Mouse (Mus musculus) hindbrain, embryonic 14.5 days (tissue): Measurements from ENCODE around the gene Mad1l1. TPM values are rescaled to one million over a fixed set of nuclear protein-coding genes. Genes with fewer than 3 reads are reported as not detected.

Experiments used
- ATAC-seq: fragments of 200-750 bp; cut with Nextera tagmentation; 2 replicates; pipeline ENCODE4 v1.8.0; 2017; ENCODE audit warnings: moderate number of reproducible peaks, mild to moderate bottlenecking, moderate TSS enrichment, moderate library complexity; ENCODE audit not compliant: low FRiP score
- DNase-seq: peaks from one replicate; pipeline ENCODE4 v3.0.0-alpha.2; 2015; ENCODE audit warnings: low spot score
- H3K27ac ChIP-seq: fragments of 300-500 bp; sonication (generic); 2 replicates; pipeline ENCODE4 v1.5.1; 2014; ENCODE audit warnings: mild to moderate bottlenecking, moderate library complexity
- H3K27me3 ChIP-seq: fragments of 300-500 bp; sonication (generic); 2 replicates; pipeline ENCODE4 v1.6.1; 2014; ENCODE audit warnings: mild to moderate bottlenecking, low read length, mixed read lengths; ENCODE audit not compliant: control insufficient read depth, insufficient read depth
- H3K36me3 ChIP-seq: fragments of 300-500 bp; sonication (generic); replicated peaks from 2 replicates; pipeline ENCODE4 v1.6.1; 2014; ENCODE audit not compliant: control insufficient read depth, insufficient read depth
- H3K4me1 ChIP-seq: fragments of 300-500 bp; sonication (generic); replicated peaks from 2 replicates; pipeline ENCODE4 v1.6.1; 2014; ENCODE audit warnings: antibody characterized with exemption, low read length, mixed read lengths; ENCODE audit not compliant: control insufficient read depth, insufficient read depth
- H3K4me2 ChIP-seq: fragments of 300-500 bp; sonication (generic); replicated peaks from 2 replicates; pipeline ENCODE4 v1.6.1; 2014; ENCODE audit warnings: mild to moderate bottlenecking, moderate library complexity
- H3K4me3 ChIP-seq: fragments of 300-500 bp; sonication (generic); replicated peaks from 2 replicates; pipeline ENCODE4 v1.5.1; 2014; ENCODE audit warnings: mild to moderate bottlenecking, low read length
- H3K9ac ChIP-seq: fragments of 300-500 bp; sonication (generic); 2 replicates; pipeline ENCODE4 v1.6.1; 2014
- H3K9me3 ChIP-seq: fragments of 300-500 bp; sonication (generic); 2 replicates; pipeline ENCODE4 v1.6.1; 2016; ENCODE audit warnings: low read length; ENCODE audit not compliant: control insufficient read depth
- WGBS: fragments of 180-500 bp; shearing (Covaris S2); extraction: QIAGEN DNeasy Blood & Tissue Kit; methylation state at CpG from one replicate; pipeline ENCODE4 v1.1.7; 2014; 5-methylcytosine and 5-hydroxymethylcytosine counted together
- polyA plus RNA-seq: library from polyadenylated mRNA; unstranded; fragments of >200 nt; fragmentation: Nextera tagmentation; extraction: Ambion mirVana; gene quantifications from 2 replicates; pipeline ENCODE4 v1.2.1, GENCODE M21; 2014

The Mad1l1 gene
- polyA plus RNA-seq, 1 experiment from 2014 or later, result 28.3 TPM

- 47% methylated on average over 2 of the region's 2 CpGs for WGBS
- DNase-seq (no peak), ATAC-seq (no peak)
- Histone ChIP-seq H3K4me1 (no peaks in the 10 kb centered on the region; the same call in 1 of the 2 replicates), H3K4me2 (no peak overlapping the region), H3K9me3 (no peaks in the 10 kb centered on the region), H3K27ac (no peak overlapping the region), H3K36me3 (no peaks in the 10 kb centered on the region), H3K9ac (no peak overlapping the region), H3K27me3 (no peaks in the 10 kb centered on the region), H3K4me3 (no peak overlapping the region)
Measured at GRCm38 (mm10) chr5:140217900-140218299, 103.5 kb downstream of the Mad1l1 start.

- no peak overlapping the region for H3K4me2 ChIP-seq
- no peaks in the 10 kb centered on the region for H3K36me3 ChIP-seq
- DNase-seq (no peak), ATAC-seq (no peak)
- WGBS, result 83% methylated on average over 3 of the region's 3 CpGs
- no peaks in the 10 kb centered on the region for H3K9me3 ChIP-seq
- no peak overlapping the region for H3K4me3 ChIP-seq
- H3K27me3 ChIP-seq, result no peaks in the 10 kb centered on the region
- H3K9ac ChIP-seq, result no peak overlapping the region
- H3K27ac ChIP-seq, result no peak overlapping the region
- no peaks in the 10 kb centered on the region for H3K4me1 ChIP-seq
Measured at GRCm38 (mm10) chr5:140217083-140217482, 104.3 kb downstream of the Mad1l1 start.

GRCm38 (mm10) chr5:140215471-140216087 is 105.8 kb downstream of the Mad1l1 start:
- Histone ChIP-seq H3K4me2 (no peak overlapping the region), H3K4me1 (no peaks in the 10 kb centered on the region), H3K9ac (no peak overlapping the region), H3K9me3 (no peaks in the 10 kb centered on the region), H3K27me3 (no peaks in the 10 kb centered on the region), H3K4me3 (no peak overlapping the region), H3K36me3 (no peaks in the 10 kb centered on the region), H3K27ac (no peak overlapping the region)
- no peak for ATAC-seq
- WGBS, result 79% methylated on average over 4 of the region's 4 CpGs
- no peak for DNase-seq

GRCm38 (mm10) chr5:140213001-140213400 is 108.4 kb downstream of the Mad1l1 start:
- Histone ChIP-seq H3K4me1 (peaks cover 10% of the 10 kb centered on the region), H3K27ac (no peak overlapping the region), H3K4me2 (no peak overlapping the region), H3K9me3 (no peaks in the 10 kb centered on the region), H3K27me3 (no peaks in the 10 kb centered on the region), H3K9ac (no peak overlapping the region), H3K4me3 (no peak overlapping the region), H3K36me3 (no peaks in the 10 kb centered on the region)
- ATAC-seq, result no peak
- 87% methylated on average over 4 of the region's 4 CpGs for WGBS
- no peak for DNase-seq

- H3K4me3 ChIP-seq, result no peak overlapping the region
- ATAC-seq (no peak), DNase-seq (no peak)
- H3K9me3 ChIP-seq, result no peaks in the 10 kb centered on the region
- peaks cover 10% of the 10 kb centered on the region for H3K4me1 ChIP-seq
- no peaks in the 10 kb centered on the region for H3K36me3 ChIP-seq
- no peak overlapping the region for H3K27ac ChIP-seq
- no peak overlapping the region for H3K9ac ChIP-seq
- no peaks in the 10 kb centered on the region for H3K27me3 ChIP-seq
- 83% methylated on average over 6 of the region's 6 CpGs for WGBS
- H3K4me2 ChIP-seq, result no peak overlapping the region
Measured at GRCm38 (mm10) chr5:140210417-140211184, 110.8 kb downstream of the Mad1l1 start.

- Histone ChIP-seq H3K36me3 (no peaks in the 10 kb centered on the region), H3K4me1 (peaks cover 10% of the 10 kb centered on the region), H3K4me3 (no peak overlapping the region), H3K9me3 (no peaks in the 10 kb centered on the region), H3K9ac (no peak overlapping the region), H3K4me2 (no peak overlapping the region), H3K27ac (0 out of 2 replicates have a peak overlapping the region, but pooled peaks have one; percentile 26), H3K27me3 (no peaks in the 10 kb centered on the region)
- ATAC-seq (peak; percentile 59; the same call in 1 of the 2 replicates), DNase-seq (peak; percentile 39)
- WGBS, result 45% methylated on average over 19 of the region's 19 CpGs
Measured at GRCm38 (mm10) chr5:140208743-140209409, 112.5 kb downstream of the Mad1l1 start.

GRCm38 (mm10) chr5:140206726-140207703 is 114.3 kb downstream of the Mad1l1 start:
- H3K9ac ChIP-seq, result no peak overlapping the region
- H3K27ac ChIP-seq, result no peak overlapping the region
- WGBS, result 84% methylated on average over 19 of the region's 19 CpGs
- no peak overlapping the region for H3K4me3 ChIP-seq
- DNase-seq (no peak), ATAC-seq (no peak)
- no peak overlapping the region for H3K4me2 ChIP-seq
- H3K4me1 ChIP-seq, result peaks cover 10% of the 10 kb centered on the region
- H3K27me3 ChIP-seq, result no peaks in the 10 kb centered on the region
- no peaks in the 10 kb centered on the region for H3K36me3 ChIP-seq
- H3K9me3 ChIP-seq, result no peaks in the 10 kb centered on the region

- no peak for ATAC-seq
- Histone ChIP-seq H3K4me2 (no peak overlapping the region), H3K27me3 (no peaks in the 10 kb centered on the region), H3K4me1 (peaks cover 10% of the 10 kb centered on the region), H3K9ac (no peak overlapping the region), H3K9me3 (no peaks in the 10 kb centered on the region), H3K36me3 (no peaks in the 10 kb centered on the region), H3K27ac (no peak overlapping the region), H3K4me3 (no peak overlapping the region)
- 95% methylated on average over 2 of the region's 2 CpGs for WGBS
- no peak for DNase-seq
Measured at GRCm38 (mm10) chr5:140205991-140206390, 115.4 kb downstream of the Mad1l1 start.
